Mouse (Mus musculus) ES-Bruce4 (cell line): ENCODE data around the gene Rptor.

ENCODE experiments used
- CTCF ChIP-seq: IDR thresholded peaks from one replicate; pipeline ENCODE4 v1.8.1; 2011; ENCODE audit warnings: low read depth, low read length
- POLR2A ChIP-seq: IDR thresholded peaks from one replicate; pipeline ENCODE4 v1.8.1; 2011; ENCODE audit warnings: low read length; ENCODE audit not compliant: insufficient read depth

DNA sequence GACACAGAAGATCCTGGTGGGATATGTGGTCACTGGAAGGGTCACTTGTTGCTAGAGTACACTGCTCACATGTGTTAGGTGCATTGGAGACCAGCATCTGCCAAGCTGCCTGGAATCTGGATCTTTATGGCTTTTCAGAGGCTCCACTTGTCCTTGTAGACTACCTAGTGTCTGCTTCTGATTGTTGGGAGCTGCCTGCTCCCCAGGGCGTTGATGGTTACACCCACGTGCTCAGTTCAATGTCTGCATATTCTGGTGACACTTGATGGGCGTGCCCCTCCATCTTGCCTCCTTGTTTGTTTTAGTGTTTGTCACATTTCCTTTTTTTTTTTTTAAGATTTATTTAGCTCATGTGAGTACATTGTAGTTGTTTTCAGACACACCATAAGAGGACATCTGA, 287.3 kb downstream of the Rptor start:
- no peak for TF ChIP-seq CTCF
- no peak for TF ChIP-seq POLR2A
